Mouse (Mus musculus) gastrocnemius, adult 8-10 months (tissue): ENCODE measurements around the gene Uts2b. TPM values are rescaled to one million over a fixed set of nuclear protein-coding genes. Genes with fewer than 3 reads are reported as not detected.
"Not testable (repeated sequence)": the region's sequence is repeated elsewhere in the genome, so short reads cannot be mapped to it uniquely, and the experiment has no call there.

Source experiments
- DNase-seq, 2 experiments: peaks; one replicate each; pipeline ENCODE4 v3.0.0; 2022; ENCODE audit warnings: low spot score in 2 of 2
- total RNA-seq, 4 experiments: library from RNA; stranded (reverse); gene quantifications; 2 replicates each; pipeline ENCODE4 v1.2.4; 2022

The Uts2b gene
- total RNA-seq, 4 experiments from 2014 or later: not detected

- DNase-seq: no peak
These were observed 5.3 kb upstream of the Uts2b start for GRCm38 (mm10) chr16:27375318-27375717.

GRCm38 (mm10) chr16:27374139-27374538, 4.1 kb upstream of the Uts2b start:
- DNase-seq: no peak

- no peak for DNase-seq
These were observed 661 bp upstream of the Uts2b start for GRCm38 (mm10) chr16:27370700-27371099.

GRCm38 (mm10) chr16:27360059-27360458, 10.0 kb downstream of the Uts2b start:
- DNase-seq: no peak

- DNase-seq: no peak
These were observed 15.6 kb downstream of the Uts2b start for GRCm38 (mm10) chr16:27354464-27354863.

- DNase-seq: no peak
These were observed 20.0 kb downstream of the Uts2b start for GRCm38 (mm10) chr16:27349878-27350532.

- no peak for DNase-seq
These were observed 20.8 kb downstream of the Uts2b start for GRCm38 (mm10) chr16:27349235-27349634.

- no peak for DNase-seq
These were observed 21.7 kb downstream of the Uts2b start for GRCm38 (mm10) chr16:27348359-27348758.

GRCm38 (mm10) chr16:27347521-27347920, 22.5 kb downstream of the Uts2b start:
- no peak for DNase-seq

- no peak for DNase-seq
These were observed 43.6 kb downstream of the Uts2b start for GRCm38 (mm10) chr16:27326463-27326862.

GRCm38 (mm10) chr16:27322047-27322446, 48.0 kb downstream of the Uts2b start:
- no peak for DNase-seq

- DNase-seq: no peak
These were observed 50.9 kb downstream of the Uts2b start for GRCm38 (mm10) chr16:27319099-27319498.

GRCm38 (mm10) chr16:27307189-27307588, 62.9 kb downstream of the Uts2b start, which contains the start of gene Ostn:
Gene Ostn, plus strand, starts transcription at chr16:27307489.
- not testable (repeated sequence) for DNase-seq

Other genes starting within 250 kb of the Uts2b start
- 100 to 1,000 TPM in 3 of 4 experiments, 10 to 100 TPM in 1; 84.0 to 151 (median 108) TPM for gene Ostn, start 62.8 kb downstream of the Uts2b start, total RNA-seq
- gene Ccdc50, start 18.6 kb upstream of the Uts2b start, total RNA-seq: 100 to 1,000 TPM in 1 of 4 experiments, 10 to 100 TPM in 3; 73.9 to 108 (median 87.9) TPM